Mouse (Mus musculus) C2C12 (cell line): ENCODE data around the gene Efhd2. TPM values are rescaled to one million over a fixed set of nuclear protein-coding genes. Genes with fewer than 3 reads are reported as not detected.

ENCODE experiments used
- H3K27me3 ChIP-seq: one replicate; pipeline ENCODE4 v1.6.1; 2011; ENCODE audit not compliant: control insufficient read depth, insufficient read depth, insufficient read length
- H3K36me3 ChIP-seq: one replicate; pipeline ENCODE4 v1.6.1; 2011; ENCODE audit not compliant: control insufficient read depth, insufficient read depth
- H3K4me3 ChIP-seq: one replicate; pipeline ENCODE4 v1.5.1; 2011; ENCODE audit warnings: mild to moderate bottlenecking, control low read depth; ENCODE audit not compliant: poor library complexity, insufficient read depth, severe bottlenecking
- H3K79me2 ChIP-seq: one replicate; pipeline ENCODE4 v1.6.1; 2011; ENCODE audit not compliant: control insufficient read depth, insufficient read depth
- H3K79me3 ChIP-seq: one replicate; pipeline ENCODE4 v1.6.1; 2011; ENCODE audit warnings: low read depth, control low read depth
- H3ac ChIP-seq: one replicate; pipeline ENCODE3; 2011; ENCODE audit warnings: low read depth; ENCODE audit not compliant: control insufficient read depth, insufficient read length
- CEBPB ChIP-seq: IDR thresholded peaks from one replicate; pipeline ENCODE4 v1.6.1; 2011; ENCODE audit warnings: low read depth, mild to moderate bottlenecking, control low read depth, moderate library complexity
- CTCF ChIP-seq: IDR thresholded peaks from one replicate; pipeline ENCODE4 v1.5.1; 2011; ENCODE audit not compliant: control insufficient read depth, insufficient read depth, insufficient read length
- FOSL1 ChIP-seq: IDR thresholded peaks from one replicate; pipeline ENCODE4 v1.8.0; 2011; ENCODE audit warnings: mild to moderate bottlenecking, low read length; ENCODE audit not compliant: poor library complexity, insufficient read depth, severe bottlenecking
- MAX ChIP-seq: IDR thresholded peaks from one replicate; pipeline ENCODE4 v1.6.1; 2011; ENCODE audit warnings: mild to moderate bottlenecking, control low read depth
- MYOD1 ChIP-seq: IDR thresholded peaks from one replicate; pipeline ENCODE4 v1.6.1; 2011; ENCODE audit warnings: low read depth; ENCODE audit not compliant: control insufficient read depth, insufficient read length
- MYOG ChIP-seq: IDR thresholded peaks from one replicate; pipeline ENCODE4 v1.6.1; 2011; ENCODE audit not compliant: control insufficient read depth, insufficient read length; ENCODE audit errors: extremely low read depth
- USF1 ChIP-seq: IDR thresholded peaks from one replicate; pipeline ENCODE4 v1.6.1; 2011; ENCODE audit warnings: low read depth, mild to moderate bottlenecking, control low read depth, moderate library complexity
- long read RNA-seq, 2 experiments: library from polyadenylated mRNA; unstranded; transcript quantifications; one replicate each; pipeline ENCODE4 v2.0.0; 2019 to 2020
- polyA plus RNA-seq: library from polyadenylated mRNA; unstranded; fragments of >200 nt; fragmentation: generic; extraction: Trizol; gene quantifications from one replicate; pipeline ENCODE4 v1.2.1, GENCODE M21; 2012; ENCODE audit warnings: missing spikeins

The Efhd2 gene
- polyA plus RNA-seq, result 45.1 TPM
- long read RNA-seq, experiment 1, transcript Efhd2-201 (4 exons, 2,381 nt), result major isoform, 45 of 54 reads
- long read RNA-seq, experiment 1, partial matches to known transcripts, result 1 of 54 reads
- long read RNA-seq, experiment 1, other reads (novel, unspliced or antisense), result 8 of 54 reads
- long read RNA-seq, experiment 2, transcript Efhd2-201 (4 exons, 2,381 nt), result major isoform, 82 of 84 reads
- long read RNA-seq, experiment 2, partial matches to known transcripts, result 2 of 84 reads
- long read RNA-seq, experiment 2, other reads (novel, unspliced or antisense), result 0 of 84 reads

GRCm38 (mm10) chr4:141874601-141875460 is at the start of gene Efhd2:
TSS of gene Efhd2 (minus strand) at chr4:141874920.
- H3K4me3 ChIP-seq, result peak within 1 kb of the TSS; percentile 57
- no peaks in the 10 kb centered on the region for H3K36me3 ChIP-seq
- H3K79me3 ChIP-seq, result peaks cover 7% of the 10 kb centered on the region
- peaks cover 4% of the 10 kb centered on the region for H3K27me3 ChIP-seq
- no peak for TF ChIP-seq MYOD1
- no peak for TF ChIP-seq CEBPB
- TF ChIP-seq FOSL1, result no peak
- TF ChIP-seq USF1, result no peak
- no peak for TF ChIP-seq CTCF
- TF ChIP-seq MYOG, result no peak
- no peak for TF ChIP-seq MAX
- H3ac ChIP-seq, result peak within 1 kb of the TSS; percentile 79
- H3K79me2 ChIP-seq, result peaks cover 27% of the 10 kb centered on the region

- H3K36me3 ChIP-seq, result no peaks in the 10 kb centered on the region
- peaks cover 5% of the 10 kb centered on the region for H3K27me3 ChIP-seq
- H3ac ChIP-seq, result no peak overlapping the region
- no peak for TF ChIP-seq CEBPB
- no peak for TF ChIP-seq MAX
- no peak for TF ChIP-seq USF1
- no peak for TF ChIP-seq MYOD1
- no peak for TF ChIP-seq MYOG
- no peak for TF ChIP-seq CTCF
- TF ChIP-seq FOSL1, result no peak
- no peaks in the 10 kb centered on the region for H3K79me2 ChIP-seq
- H3K79me3 ChIP-seq, result no peaks in the 10 kb centered on the region
- no peak overlapping the region for H3K4me3 ChIP-seq
These were observed 49.2 kb upstream of the Efhd2 start for GRCm38 (mm10) chr4:141923961-141924360.

DNA sequence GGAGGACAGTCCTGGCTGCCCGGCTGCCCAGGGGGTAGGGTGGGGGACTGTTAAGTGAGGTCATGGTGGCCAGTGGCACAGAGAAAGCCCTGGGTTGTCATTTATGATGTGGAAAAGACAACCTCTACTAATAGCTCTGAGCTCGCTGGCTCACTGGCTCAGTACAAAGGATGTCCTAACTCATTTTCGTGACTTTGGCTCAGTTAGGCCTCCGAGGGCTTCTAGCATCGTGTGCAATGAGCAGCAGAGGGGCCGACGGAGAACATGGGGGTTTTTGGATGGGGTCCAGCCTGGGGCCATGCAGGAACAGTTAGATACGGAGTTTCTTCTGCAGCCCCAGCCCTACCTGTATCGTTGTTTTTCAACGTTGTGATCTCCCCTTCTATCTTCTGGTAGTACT is 45.7 kb upstream of the Efhd2 start:
- TF ChIP-seq USF1, result no peak
- TF ChIP-seq MYOD1, result no peak
- TF ChIP-seq CEBPB, result no peak
- TF ChIP-seq CTCF, result no peak
- no peak overlapping the region for H3K4me3 ChIP-seq
- H3K36me3 ChIP-seq, result no peaks in the 10 kb centered on the region
- no peaks in the 10 kb centered on the region for H3K79me3 ChIP-seq
- no peak overlapping the region for H3ac ChIP-seq
- no peaks in the 10 kb centered on the region for H3K79me2 ChIP-seq
- H3K27me3 ChIP-seq, result peaks cover 26% of the 10 kb centered on the region

DNA sequence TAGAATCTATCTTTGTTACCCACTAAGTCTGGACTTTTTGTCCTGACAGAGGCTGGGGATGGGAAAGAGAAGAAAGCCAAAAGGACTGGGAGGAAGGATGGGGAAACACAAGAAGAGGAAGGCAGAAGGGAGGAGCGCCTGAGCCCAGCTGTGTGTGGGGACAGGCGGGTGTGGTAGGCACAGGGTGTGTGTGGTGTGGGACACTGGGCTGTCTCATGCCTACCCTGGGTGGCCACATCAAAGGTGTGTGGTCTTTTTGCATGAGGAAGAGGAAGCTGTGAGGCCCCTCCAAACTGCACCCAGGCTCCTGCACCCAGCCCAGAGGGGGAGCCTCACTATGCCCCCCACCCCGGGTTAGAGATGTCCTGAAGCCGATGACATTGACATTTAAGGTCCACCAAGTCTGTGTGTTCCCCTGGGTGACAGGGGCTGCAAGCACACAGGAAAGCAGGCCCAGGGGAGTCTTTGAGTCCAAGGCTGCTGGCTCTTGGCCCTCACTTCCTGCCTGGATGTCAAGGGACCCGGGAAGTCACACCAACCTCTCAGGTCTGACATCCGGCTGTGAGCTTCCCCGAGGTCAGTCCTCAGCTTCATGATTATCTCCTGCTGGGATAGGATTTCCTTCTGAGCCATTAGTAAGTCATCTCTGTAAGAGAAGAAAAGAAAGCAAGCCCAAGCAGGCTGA is 43.2 kb upstream of the Efhd2 start:
- Histone ChIP-seq H3K27me3 (peaks cover 26% of the 10 kb centered on the region), H3K4me3 (no peak overlapping the region), H3ac (no peak overlapping the region), H3K36me3 (no peaks in the 10 kb centered on the region), H3K79me2 (no peaks in the 10 kb centered on the region), H3K79me3 (no peaks in the 10 kb centered on the region)
- no peak for TF ChIP-seq MAX
- no peak for TF ChIP-seq FOSL1
- no peak for TF ChIP-seq MYOD1
- no peak for TF ChIP-seq CEBPB
- no peak for TF ChIP-seq MYOG
- TF ChIP-seq CTCF, result no peak
- TF ChIP-seq USF1, result no peak

GRCm38 (mm10) chr4:141914040-141914439 is 39.3 kb upstream of the Efhd2 start:
- Histone ChIP-seq H3K4me3 (no peak overlapping the region), H3K27me3 (peaks cover 20% of the 10 kb centered on the region), H3K79me3 (no peaks in the 10 kb centered on the region), H3ac (no peak overlapping the region), H3K36me3 (no peaks in the 10 kb centered on the region), H3K79me2 (no peaks in the 10 kb centered on the region)
- no peak for TF ChIP-seq FOSL1
- TF ChIP-seq CTCF, result no peak
- TF ChIP-seq MYOD1, result no peak
- no peak for TF ChIP-seq MAX
- no peak for TF ChIP-seq MYOG
- no peak for TF ChIP-seq CEBPB
